Mouse (Mus musculus) urinary bladder, postnatal 36 days (tissue): ENCODE measurements at regions not wholly inside any gene's neighbourhood (a gene's known extent, or its start where the extent isn't known, plus 50 kb on each side); places are given as distances from the start of the nearest gene placed in this dataset.
A peak's percentile ranks its signal among the peaks of the same experiment; 100 is the strongest.

ENCODE experiments used
- DNase-seq, 2 experiments: peaks; one replicate each; pipeline ENCODE4 v3.0.0; 2022; ENCODE audit warnings: low spot score in 2 of 2, mixed read lengths in 1 of 2

GRCm38 (mm10) chr1:65509003-65509402 lies 227.1 kb downstream of the Pth2r start:
- DNase-seq: no peak

GRCm38 (mm10) chr1:65535674-65536073 lies 253.8 kb downstream of the Pth2r start:
- DNase-seq: no peak

GRCm38 (mm10) chr1:65538509-65538908 lies 256.7 kb downstream of the Pth2r start:
- no peak for DNase-seq

- no peak for DNase-seq
Measured at GRCm38 (mm10) chr1:65544219-65544864, 262.5 kb downstream of the Pth2r start.

- no peak for DNase-seq
Measured at GRCm38 (mm10) chr1:65545336-65546060, 263.6 kb downstream of the Pth2r start.

GRCm38 (mm10) chr1:65548830-65549229 lies 267.0 kb downstream of the Pth2r start:
- DNase-seq: no peak

- DNase-seq: no peak
Measured at GRCm38 (mm10) chr1:65587402-65587801, 305.5 kb downstream of the Pth2r start.

GRCm38 (mm10) chr1:65635315-65635714 lies 291.0 kb upstream of the Crygf start:
- DNase-seq: no peak

- no peak for DNase-seq
Measured at GRCm38 (mm10) chr1:65654460-65654859, 271.9 kb upstream of the Crygf start.

GRCm38 (mm10) chr1:65681960-65682359 lies 244.4 kb upstream of the Crygf start:
- DNase-seq: no peak

GRCm38 (mm10) chr1:65687322-65687721 lies 239.0 kb upstream of the Crygf start:
- DNase-seq: no peak

GRCm38 (mm10) chr1:65730262-65730661 lies 196.1 kb upstream of the Crygf start:
- no peak for DNase-seq

GRCm38 (mm10) chr1:65757951-65758350 lies 168.4 kb upstream of the Crygf start:
- no peak for DNase-seq

GRCm38 (mm10) chr1:65761141-65761540 lies 165.2 kb upstream of the Crygf start:
- DNase-seq: no peak

- DNase-seq: no peak
Measured at GRCm38 (mm10) chr1:65800244-65800643, 126.1 kb upstream of the Crygf start.

- DNase-seq: no peak
Measured at GRCm38 (mm10) chr1:65820771-65821170, 105.5 kb upstream of the Crygf start.

GRCm38 (mm10) chr1:65841116-65841515 lies 85.2 kb upstream of the Crygf start:
- no peak for DNase-seq

- DNase-seq: no peak
Measured at GRCm38 (mm10) chr1:65847005-65847404, 79.3 kb upstream of the Crygf start.

- peak in 1 of 2 experiments; percentile 1 for DNase-seq
Measured at GRCm38 (mm10) chr1:65873691-65874090, 52.6 kb upstream of the Crygf start.
